Mouse (Mus musculus) intestine, embryonic 16.5 days (tissue): ENCODE measurements around the gene Otud3. TPM values are rescaled to one million over a fixed set of nuclear protein-coding genes. Genes with fewer than 3 reads are reported as not detected.
"Not testable (repeated sequence)": the region's sequence is repeated elsewhere in the genome, so short reads cannot be mapped to it uniquely, and the experiment has no call there.

Source experiments
- ATAC-seq: fragments of 200-750 bp; cut with Nextera tagmentation; 2 replicates; pipeline ENCODE4 v1.8.0; 2017; ENCODE audit warnings: moderate TSS enrichment, moderate library complexity
- H3K27ac ChIP-seq: fragments of 300-500 bp; sonication (generic); 2 replicates; pipeline ENCODE4 v1.5.1; 2014; ENCODE audit warnings: mild to moderate bottlenecking, low read length
- H3K27me3 ChIP-seq: fragments of 300-500 bp; sonication (generic); replicated peaks from 2 replicates; pipeline ENCODE4 v1.6.1; 2014; ENCODE audit warnings: low read length, control low read depth, mixed read lengths; ENCODE audit not compliant: control insufficient read depth, insufficient read depth
- H3K36me3 ChIP-seq: fragments of 300-500 bp; sonication (generic); 2 replicates; pipeline ENCODE4 v1.6.1; 2014; ENCODE audit warnings: low read length, control low read depth; ENCODE audit not compliant: control insufficient read depth, insufficient read depth
- H3K4me1 ChIP-seq: fragments of 300-500 bp; sonication (generic); 2 replicates; pipeline ENCODE4 v1.6.1; 2014; ENCODE audit warnings: low read length, control low read depth, mixed read lengths; ENCODE audit not compliant: control insufficient read depth, insufficient read depth
- H3K4me2 ChIP-seq: fragments of 300-500 bp; sonication (generic); 2 replicates; pipeline ENCODE4 v1.6.1; 2014; ENCODE audit warnings: low read depth, low read length, control low read depth
- H3K4me3 ChIP-seq: fragments of 300-500 bp; sonication (generic); 2 replicates; pipeline ENCODE4 v1.5.1; 2014; ENCODE audit warnings: mild to moderate bottlenecking, low read length
- H3K9ac ChIP-seq: fragments of 300-500 bp; sonication (generic); 2 replicates; pipeline ENCODE4 v1.6.1; 2014; ENCODE audit warnings: low read depth, low read length
- H3K9me3 ChIP-seq: fragments of 300-500 bp; sonication (generic); 2 replicates; pipeline ENCODE4 v1.6.1; 2016; ENCODE audit warnings: low read length, control low read depth; ENCODE audit not compliant: control insufficient read depth
- WGBS: fragments of 180-500 bp; shearing (Covaris S2); extraction: QIAGEN DNeasy Blood & Tissue Kit; methylation state at CpG from one replicate; pipeline ENCODE4 v1.1.7; 2014; 5-methylcytosine and 5-hydroxymethylcytosine counted together
- polyA plus RNA-seq: library from polyadenylated mRNA; unstranded; fragments of >200 nt; fragmentation: Nextera tagmentation; extraction: Ambion mirVana; gene quantifications from 2 replicates; pipeline ENCODE4 v1.2.1, GENCODE M21; 2015

Gene Otud3
- polyA plus RNA-seq, 1 experiment from 2014 or later, result 4.6 TPM

GRCm38 (mm10) chr4:138879808-138880207, 33.9 kb downstream of the Otud3 start:
- Histone ChIP-seq H3K4me2 (no peak overlapping the region), H3K27me3 (no peaks in the 10 kb centered on the region), H3K4me3 (no peak overlapping the region), H3K27ac (no peak overlapping the region), H3K36me3 (no peaks in the 10 kb centered on the region), H3K4me1 (peaks cover 2% of the 10 kb centered on the region; the same call in 1 of the 2 replicates), H3K9ac (no peak overlapping the region), H3K9me3 (no peaks in the 10 kb centered on the region)
- no peak for ATAC-seq
- 87% methylated on average over 11 of the region's 11 CpGs for WGBS

- Histone ChIP-seq H3K27me3 (no peaks in the 10 kb centered on the region), H3K4me2 (no peak overlapping the region), H3K9me3 (no peaks in the 10 kb centered on the region), H3K4me3 (no peak overlapping the region), H3K27ac (no peak overlapping the region), H3K9ac (no peak overlapping the region), H3K4me1 (peaks cover 2% of the 10 kb centered on the region; the same call in 1 of the 2 replicates), H3K36me3 (no peaks in the 10 kb centered on the region)
- 58% methylated on average over 8 of the region's 8 CpGs for WGBS
- no peak for ATAC-seq
These were observed 35.0 kb downstream of the Otud3 start for GRCm38 (mm10) chr4:138878783-138879182.

GRCm38 (mm10) chr4:138877731-138878130, 36.0 kb downstream of the Otud3 start, which contains the start of gene Pla2g2e:
Gene Pla2g2e, plus strand, starts transcription at chr4:138877942.
- Histone ChIP-seq H3K27ac (0 out of 2 replicates have a peak within 1 kb of the TSS, but pooled peaks have one; percentile 20), H3K4me2 (no peak within 1 kb of the TSS), H3K9me3 (no peaks in the 10 kb centered on the region), H3K4me3 (no peak within 1 kb of the TSS), H3K9ac (no peak within 1 kb of the TSS), H3K27me3 (no peaks in the 10 kb centered on the region), H3K36me3 (no peaks in the 10 kb centered on the region), H3K4me1 (peaks cover 2% of the 10 kb centered on the region; the same call in 1 of the 2 replicates)
- WGBS, result 65% methylated on average over 4 of the region's 4 CpGs
- ATAC-seq, result peak; percentile 63

GRCm38 (mm10) chr4:138875986-138876385, 37.8 kb downstream of the Otud3 start:
- Histone ChIP-seq H3K4me1 (peaks cover 2% of the 10 kb centered on the region; the same call in 1 of the 2 replicates), H3K9me3 (no peaks in the 10 kb centered on the region), H3K36me3 (no peaks in the 10 kb centered on the region), H3K27me3 (no peaks in the 10 kb centered on the region), H3K27ac (no peak overlapping the region), H3K9ac (no peak overlapping the region), H3K4me3 (no peak overlapping the region), H3K4me2 (no peak overlapping the region)
- no peak for ATAC-seq
- 91% methylated on average over 2 of the region's 2 CpGs for WGBS

- WGBS, result 85% methylated on average over 2 of the region's 2 CpGs
- not testable (repeated sequence) for H3K4me1 ChIP-seq, H3K36me3 ChIP-seq, H3K27me3 ChIP-seq, H3K9me3 ChIP-seq, H3K4me2 ChIP-seq, ATAC-seq, H3K27ac ChIP-seq, H3K9ac ChIP-seq, H3K4me3 ChIP-seq
These were observed 38.5 kb downstream of the Otud3 start for GRCm38 (mm10) chr4:138875275-138875674.

- H3K36me3 ChIP-seq, result no peaks in the 10 kb centered on the region
- H3K27ac ChIP-seq, result no peak within 1 kb of the TSS
- H3K4me1 ChIP-seq, result peaks cover 2% of the 10 kb centered on the region; the same call in 1 of the 2 replicates
- no peak within 1 kb of the TSS for H3K4me3 ChIP-seq
- H3K4me2 ChIP-seq, result no peak within 1 kb of the TSS
- no peak within 1 kb of the TSS for H3K9ac ChIP-seq
- H3K27me3 ChIP-seq, result no peaks in the 10 kb centered on the region
- 80% methylated on average over 6 of the region's 6 CpGs for WGBS
- no peaks in the 10 kb centered on the region for H3K9me3 ChIP-seq
- no peak for ATAC-seq
These were observed 39.9 kb downstream of the Otud3 start, which contains the start of gene Gm13030 for GRCm38 (mm10) chr4:138873864-138874263. Gene Gm13030, minus strand, starts transcription at chr4:138873964.

- H3K9me3 ChIP-seq, result no peaks in the 10 kb centered on the region
- 51% methylated on average over 8 of the region's 8 CpGs for WGBS
- H3K27me3 ChIP-seq, result no peaks in the 10 kb centered on the region
- no peaks in the 10 kb centered on the region for H3K4me1 ChIP-seq
- ATAC-seq, result no peak
- H3K27ac ChIP-seq, result no peak overlapping the region
- H3K4me3 ChIP-seq, result no peak overlapping the region
- no peak overlapping the region for H3K9ac ChIP-seq
- H3K36me3 ChIP-seq, result no peaks in the 10 kb centered on the region
- no peak overlapping the region for H3K4me2 ChIP-seq
These were observed 45.1 kb downstream of the Otud3 start for GRCm38 (mm10) chr4:138868666-138869065.

GRCm38 (mm10) chr4:138866413-138866812, 47.3 kb downstream of the Otud3 start:
- Histone ChIP-seq H3K4me2 (no peak overlapping the region), H3K27me3 (no peaks in the 10 kb centered on the region), H3K9me3 (no peaks in the 10 kb centered on the region), H3K36me3 (no peaks in the 10 kb centered on the region), H3K9ac (no peak overlapping the region), H3K4me1 (no peaks in the 10 kb centered on the region), H3K27ac (no peak overlapping the region), H3K4me3 (no peak overlapping the region)
- WGBS, result 14% methylated on average over 7 of the region's 7 CpGs
- ATAC-seq, result 0 out of 2 replicates have a peak, but pooled peaks have one; percentile 18

GRCm38 (mm10) chr4:138865991-138866390, 47.8 kb downstream of the Otud3 start:
- Histone ChIP-seq H3K27ac (no peak overlapping the region), H3K4me2 (no peak overlapping the region), H3K4me1 (no peaks in the 10 kb centered on the region), H3K9me3 (no peaks in the 10 kb centered on the region), H3K36me3 (no peaks in the 10 kb centered on the region), H3K27me3 (no peaks in the 10 kb centered on the region), H3K4me3 (no peak overlapping the region), H3K9ac (no peak overlapping the region)
- 70% methylated on average over 6 of the region's 6 CpGs for WGBS
- ATAC-seq, result no peak

- Histone ChIP-seq H3K27me3 (no peaks in the 10 kb centered on the region), H3K4me1 (no peaks in the 10 kb centered on the region), H3K4me2 (no peak overlapping the region), H3K27ac (no peak overlapping the region), H3K9ac (no peak overlapping the region), H3K9me3 (no peaks in the 10 kb centered on the region), H3K4me3 (no peak overlapping the region), H3K36me3 (no peaks in the 10 kb centered on the region)
- ATAC-seq, result no peak
- 38% methylated on average over 5 of the region's 5 CpGs for WGBS
These were observed 48.7 kb downstream of the Otud3 start for GRCm38 (mm10) chr4:138865092-138865491.
